Mouse (Mus musculus): ENCODE results near the gene Nr6a1.

- TF ChIP-seq POLR2A (IDR thresholded peaks at IDR 0.05; ENCODE audit: insufficient read length, low read depth): no peak
- no peak for TF ChIP-seq SRF (IDR thresholded peaks at IDR 0.05; ENCODE audit: control insufficient read depth, insufficient read length, low read depth)
- TF ChIP-seq TCF3 (IDR thresholded peaks at IDR 0.05; ENCODE audit: insufficient read length, low read depth): no peak
- TF ChIP-seq POLR2AphosphoS2 (IDR thresholded peaks at IDR 0.05; ENCODE audit: insufficient read length, low read depth): peak; percentile 6
Measured at GRCm38 (mm10) chr2:38720661-38721060, 206.8 kb downstream of the Nr6a1 start.

Measured in myocyte (in vitro differentiated cells).